Comparison of ENCODE assay signal across 18 mouse cellular contexts in the genomic region with DNA sequence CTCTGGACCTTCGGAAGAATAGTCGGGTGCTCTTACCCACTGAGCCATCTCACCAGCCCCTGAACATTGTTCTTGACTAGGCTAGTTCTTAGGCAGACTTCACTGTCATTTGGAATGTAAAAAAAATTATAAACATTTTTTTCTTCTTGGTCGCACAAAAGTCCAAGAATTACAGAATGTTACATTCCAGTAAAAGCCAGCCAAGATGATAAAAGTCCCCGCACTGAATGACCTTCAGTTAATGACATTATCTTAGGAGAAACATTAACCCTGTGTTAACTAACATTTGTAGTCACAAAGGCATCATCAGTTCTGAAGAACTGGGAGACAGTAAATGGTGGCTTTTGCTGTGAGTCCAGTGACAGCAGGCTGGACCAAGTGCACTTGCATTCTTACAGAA.
"Had no signal": no experiment of that assay in that cellular context is flagged by ENCODE, and none has a peak within 500 bp of the region (broad histone marks: within the 10 kb centered on the region; RNA-seq: fewer than 3 reads in every experiment).

No protein-coding gene starts in this region.

- H3K4me1 ChIP-seq: midbrain, embryonic 10.5 days; midbrain, embryonic 12.5 days; neural tube, embryonic 13.5 days; neural tube, embryonic 15.5 days had no signal

- ATAC-seq: midbrain, embryonic 16.5 days had no signal

- H3K9ac ChIP-seq: lung, embryonic 14.5 days; midbrain, embryonic 12.5 days; neural tube, embryonic 13.5 days; neural tube, embryonic 15.5 days had no signal

- DNase-seq: lung, adult 18-20 months; lung, embryonic 14.5 days; lung, postnatal 4 days; midbrain, embryonic 14.5 days; retina, postnatal 1 day; right cerebral cortex, adult 18-20 months; right cerebral cortex, postnatal 25 days; right cerebral cortex, postnatal 4 days; spleen, adult 18-20 months; thymus, adult 18-20 months; thymus, postnatal 14 days; thymus, postnatal 36 days had no signal

- H3K9me3 ChIP-seq: midbrain, embryonic 10.5 days; midbrain, embryonic 12.5 days; neural tube, embryonic 13.5 days; neural tube, embryonic 15.5 days had no signal

- H3K27me3 ChIP-seq: midbrain, embryonic 12.5 days; neural tube, embryonic 13.5 days; neural tube, embryonic 15.5 days had no signal

- H3K27ac ChIP-seq: midbrain, embryonic 10.5 days; midbrain, embryonic 12.5 days; neural tube, embryonic 13.5 days; neural tube, embryonic 15.5 days had no signal

- H3K4me3 ChIP-seq: midbrain, embryonic 10.5 days; midbrain, embryonic 12.5 days; myocyte; neural tube, embryonic 13.5 days; neural tube, embryonic 15.5 days had no signal

- H3K4me2 ChIP-seq: lung, embryonic 14.5 days; midbrain, embryonic 12.5 days; neural tube, embryonic 13.5 days; neural tube, embryonic 15.5 days had no signal
